Mouse (Mus musculus): ENCODE data around the gene Bax.
"Not testable (repeated sequence)": the region's sequence is repeated elsewhere in the genome, so short reads cannot be mapped to it uniquely, and the experiment has no call there.

Bax gene

GRCm38 (mm10) chr7:45466283-45467089 lies at the start of gene Bax:
TSS of gene Bax (minus strand) at chr7:45466898.
- peak; percentile 92 for DNase-seq (ENCODE audit: low spot score)

DNA sequence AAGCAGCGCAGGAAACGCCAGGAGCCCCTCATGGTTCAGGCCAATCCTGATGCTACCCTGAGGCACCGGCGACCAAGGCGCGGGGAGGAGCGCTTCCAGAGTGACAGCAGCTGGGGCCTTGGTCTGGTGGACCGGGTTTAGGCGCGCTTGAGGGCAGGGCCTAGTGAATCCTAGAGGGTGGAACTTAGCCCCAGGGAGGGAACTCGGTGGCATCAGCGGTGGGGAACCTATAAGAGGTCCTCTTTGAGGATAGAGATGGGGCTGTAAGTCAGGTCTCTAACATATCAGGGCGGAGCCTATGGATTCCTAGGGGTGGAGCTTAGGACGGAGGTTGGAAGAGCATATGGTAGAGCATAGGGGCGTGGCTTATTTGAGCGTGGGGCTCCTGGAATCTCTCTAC lies 48.7 kb upstream of the Bax start:
- DNase-seq (ENCODE audit: low spot score), result no peak

DNA sequence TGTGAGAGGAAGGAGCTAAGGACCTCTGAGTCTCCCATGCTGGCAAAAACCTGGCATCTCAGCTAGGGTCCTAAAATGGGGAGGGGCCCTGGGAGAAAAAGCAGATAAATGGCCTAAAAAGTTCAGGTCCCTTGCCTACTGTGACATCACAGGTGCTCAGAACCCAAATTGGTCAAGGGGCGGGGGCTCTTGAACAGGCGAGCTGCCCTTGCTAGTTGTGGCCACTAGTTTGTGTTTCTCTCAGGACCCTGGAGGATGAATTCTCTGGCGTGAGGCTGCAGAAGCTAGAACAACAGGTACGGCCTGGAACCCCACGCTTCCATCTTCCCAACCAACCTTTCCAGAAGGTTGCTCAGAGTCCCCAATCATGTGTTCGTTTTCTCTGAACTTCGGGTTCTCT lies 47.7 kb upstream of the Bax start:
- DNase-seq (ENCODE audit: low spot score), result no peak

DNA sequence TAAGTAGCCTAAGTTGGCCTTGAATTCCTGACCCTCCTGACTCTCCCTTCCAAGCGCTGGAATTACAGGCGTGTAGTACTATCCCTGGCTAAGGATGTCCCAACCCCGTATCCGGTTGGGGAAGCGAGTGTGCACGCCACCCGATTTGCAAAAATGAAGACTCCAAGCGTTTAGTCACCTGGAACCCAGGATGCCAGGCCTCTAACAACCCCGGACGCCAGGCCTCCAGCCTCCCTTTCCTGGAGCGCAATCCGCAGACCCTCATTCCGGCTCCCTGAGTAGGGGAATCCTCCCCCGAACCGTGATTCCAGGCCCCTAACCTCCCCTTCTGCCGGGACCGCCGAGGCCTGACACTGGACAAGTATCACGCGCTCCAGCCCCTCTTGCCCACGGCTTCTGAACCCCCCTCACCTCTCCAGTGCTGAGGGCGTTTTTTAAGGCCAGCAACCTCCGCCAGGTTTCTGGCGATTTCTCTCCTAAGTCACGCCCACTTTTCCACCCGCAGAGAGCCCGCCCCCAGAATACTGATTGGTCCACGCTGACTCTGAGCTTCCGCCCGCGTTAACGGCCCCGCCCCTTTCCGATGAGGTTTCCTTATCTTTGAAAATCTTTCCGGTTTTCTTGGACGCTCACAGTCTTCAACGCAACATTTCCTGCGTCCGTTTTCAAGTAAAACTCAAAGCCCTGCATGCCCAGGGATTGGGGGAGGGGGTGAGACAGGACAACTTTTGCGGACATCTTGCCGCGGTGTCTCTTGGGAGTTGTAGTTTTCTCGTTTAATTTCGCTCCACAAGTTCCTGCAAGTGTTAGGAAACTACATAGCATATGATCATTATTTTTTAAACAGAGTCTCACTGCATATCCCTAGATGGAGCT lies 43.5 kb upstream of the Bax start, which contains the start of gene Nucb1:
Gene Nucb1 (minus strand): TSS at position 495 of the 876 bp plus-strand sequence.
- peak; percentile 92 for DNase-seq (ENCODE audit: low spot score)

GRCm38 (mm10) chr7:45509181-45509882 lies 42.6 kb upstream of the Bax start:
- DNase-seq (ENCODE audit: low spot score), result no peak

GRCm38 (mm10) chr7:45508561-45508960 lies 41.9 kb upstream of the Bax start:
- no peak for DNase-seq (ENCODE audit: low spot score)

DNA sequence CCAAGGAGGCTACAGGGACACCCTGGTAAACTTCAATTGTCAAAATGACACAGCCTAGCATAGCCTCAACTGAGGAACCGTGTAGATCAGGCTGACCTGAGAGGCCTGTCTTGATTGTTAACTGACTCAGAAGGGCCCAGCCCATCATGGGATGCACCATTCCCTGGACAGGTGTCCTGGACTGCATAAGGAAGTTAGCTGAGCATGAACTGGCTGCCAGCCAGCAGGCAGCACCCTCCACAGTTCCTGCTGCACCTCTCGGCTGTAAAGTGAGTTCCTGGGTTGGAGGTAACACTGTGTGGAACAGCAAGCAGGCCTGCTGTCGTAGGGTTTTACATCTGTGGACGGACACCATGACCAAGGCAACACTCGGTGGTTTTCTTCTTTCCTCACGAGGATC lies 40.9 kb upstream of the Bax start:
- no peak for DNase-seq (ENCODE audit: low spot score)

- DNase-seq (ENCODE audit: low spot score), result no peak
These were observed 31.7 kb upstream of the Bax start for GRCm38 (mm10) chr7:45498427-45498826.

- no peak for DNase-seq (ENCODE audit: low spot score)
These were observed 27.9 kb upstream of the Bax start for GRCm38 (mm10) chr7:45494548-45494947.

DNA sequence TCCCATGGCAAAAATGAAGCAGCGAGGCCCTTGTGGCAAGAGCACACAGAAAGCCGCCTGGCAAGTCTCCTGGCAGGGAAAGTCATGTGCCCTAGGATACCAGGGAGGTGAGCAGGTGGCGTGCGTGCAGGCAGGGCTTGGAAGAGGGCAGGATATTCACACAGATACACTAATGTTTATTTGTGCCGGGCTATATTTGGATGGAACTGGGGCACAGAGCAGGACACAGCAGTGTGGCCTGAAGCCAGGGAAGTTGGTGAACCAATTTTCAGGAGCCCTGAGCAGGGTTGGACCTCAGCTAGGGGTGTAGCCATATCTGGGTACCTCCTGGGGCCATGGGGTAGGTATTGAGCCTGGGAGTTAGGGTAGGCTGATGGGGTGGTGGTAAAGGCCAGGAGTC lies 26.3 kb upstream of the Bax start:
- DNase-seq (ENCODE audit: low spot score), result no peak

DNA sequence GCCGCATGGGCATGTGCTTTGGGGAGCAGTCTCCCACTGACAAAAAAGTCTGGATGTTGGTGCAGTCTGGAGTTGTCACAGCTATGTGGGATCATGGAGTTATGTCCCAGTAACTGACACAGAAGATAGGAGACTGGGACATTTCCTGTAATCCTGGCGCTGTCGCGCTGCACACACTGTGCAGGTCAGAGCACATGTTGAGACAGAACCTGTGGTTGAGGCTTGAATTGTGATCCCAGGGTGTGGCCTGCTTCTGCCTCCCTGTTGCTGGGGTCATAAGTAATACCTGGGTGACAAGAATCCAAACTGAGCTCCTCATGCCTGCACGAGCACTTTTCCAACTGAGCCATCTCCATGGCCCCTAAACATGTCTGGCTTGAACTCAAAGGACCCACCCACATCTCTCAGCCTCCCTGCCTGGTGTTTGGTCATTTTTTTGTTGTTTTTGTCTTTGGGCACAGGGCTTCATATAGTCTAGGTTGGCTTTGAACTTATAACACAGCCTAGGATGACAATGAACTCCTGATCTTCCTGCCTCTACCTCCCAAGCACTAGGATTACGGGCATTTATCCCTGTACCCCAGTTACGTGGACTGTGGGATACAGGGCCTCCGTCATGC lies 25.6 kb upstream of the Bax start:
- no peak for DNase-seq (ENCODE audit: low spot score)

DNA sequence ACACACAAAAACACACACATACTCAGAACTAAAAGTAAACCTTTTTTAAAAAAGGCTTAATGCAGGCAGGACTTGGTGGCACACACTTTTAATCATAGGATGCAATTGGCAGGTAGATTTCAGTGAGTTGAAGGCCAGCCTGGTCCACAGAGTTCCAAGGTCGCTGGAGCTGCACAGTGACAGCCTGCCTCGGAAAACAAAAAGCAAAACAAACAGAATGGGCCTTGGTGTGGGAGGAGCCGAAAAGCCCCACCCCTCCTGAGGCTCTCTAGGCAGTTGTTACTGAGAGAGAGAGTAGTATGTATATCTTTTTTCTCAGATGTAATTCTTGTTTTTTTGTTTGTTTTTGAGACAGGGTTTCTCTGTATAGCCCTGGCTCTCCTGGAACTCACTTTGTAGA lies 24.6 kb upstream of the Bax start:
- DNase-seq (ENCODE audit: low spot score), result no peak

GRCm38 (mm10) chr7:45490822-45491221 lies 24.1 kb upstream of the Bax start:
- no peak for DNase-seq (ENCODE audit: low spot score)

GRCm38 (mm10) chr7:45489578-45489977 lies 22.9 kb upstream of the Bax start:
- no peak for DNase-seq (ENCODE audit: low spot score)

- DNase-seq (ENCODE audit: low spot score), result peak; percentile 77
These were observed 21.9 kb upstream of the Bax start, which contains the start of gene Dhdh for GRCm38 (mm10) chr7:45488293-45489204. TSS of gene Dhdh (minus strand) at chr7:45488805.

DNA sequence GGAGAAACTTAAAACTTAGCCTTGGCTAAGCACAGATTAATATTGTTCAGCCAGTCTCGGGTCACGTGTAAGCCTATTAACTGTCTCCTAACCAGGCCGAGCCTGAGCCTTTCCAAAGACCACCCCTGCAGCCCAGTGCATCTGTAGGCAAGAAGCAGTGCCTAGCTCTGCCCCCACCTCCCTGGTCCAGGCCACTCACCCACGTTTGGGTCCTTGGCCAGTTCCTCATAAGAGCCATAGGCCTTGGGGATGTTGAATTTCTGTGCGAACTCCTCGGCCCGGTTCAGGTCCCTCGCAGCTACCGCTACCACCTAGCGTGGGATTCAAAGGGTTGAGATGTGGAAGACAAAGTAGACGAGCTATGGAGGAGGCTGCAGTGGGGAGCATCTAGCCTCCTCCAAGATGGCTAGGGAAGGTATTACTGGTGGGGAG lies 21.2 kb upstream of the Bax start:
- no peak for DNase-seq (ENCODE audit: low spot score)

GRCm38 (mm10) chr7:45486761-45487415 lies 20.2 kb upstream of the Bax start, which contains the start of gene Gm45808:
TSS of gene Gm45808 (minus strand) at chr7:45486811.
- no peak for DNase-seq (ENCODE audit: low spot score)

DNA sequence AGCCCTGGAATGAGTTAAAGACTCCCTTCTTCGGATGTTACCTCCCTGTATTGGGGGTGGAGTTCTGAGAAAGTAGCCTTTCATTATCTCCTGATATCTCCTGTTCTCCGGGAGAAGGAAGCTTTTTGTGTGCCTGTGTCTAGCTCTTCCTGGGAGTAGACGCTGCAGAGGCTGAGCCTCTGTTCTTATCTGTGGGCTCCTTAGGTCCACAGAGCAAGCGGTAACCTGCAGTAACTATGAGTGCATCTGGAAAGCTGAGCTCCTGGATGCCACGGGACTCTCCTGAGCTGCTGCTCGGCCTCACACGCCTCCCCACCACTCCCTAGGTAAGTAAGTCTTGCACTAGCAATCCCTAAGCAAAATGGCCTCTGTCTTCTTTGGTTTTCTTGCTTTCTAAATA lies 19.5 kb upstream of the Bax start:
- DNase-seq (ENCODE audit: low spot score), result no peak

- not testable (repeated sequence) for DNase-seq (ENCODE audit: low spot score)
These were observed 18.3 kb upstream of the Bax start for GRCm38 (mm10) chr7:45484985-45485384.

GRCm38 (mm10) chr7:45482166-45482565 lies 15.5 kb upstream of the Bax start:
- DNase-seq (ENCODE audit: low spot score), result no peak

Data from testis, postnatal 14 days (tissue).